Comparison of ENCODE assay signal across 14 mouse cellular contexts in genomic region chr6:147187710-147188109, GRCm38 (mm10).
"Had no signal": no experiment of that assay in that cellular context is flagged by ENCODE, and none has a peak within 500 bp of the region (broad histone marks: within the 10 kb centered on the region; RNA-seq: fewer than 3 reads in every experiment).

No protein-coding gene starts in this region.

- H3K9ac ChIP-seq: kidney, embryonic 15.5 days; liver, embryonic 13.5 days; midbrain, embryonic 12.5 days; midbrain, embryonic 15.5 days had no signal

- H3K4me1 ChIP-seq: kidney, embryonic 15.5 days; liver, embryonic 13.5 days; midbrain, embryonic 12.5 days; midbrain, embryonic 15.5 days had no signal

- H3K27me3 ChIP-seq: kidney, embryonic 15.5 days; liver, embryonic 13.5 days; midbrain, embryonic 12.5 days; midbrain, embryonic 15.5 days had no signal

- H3K27ac ChIP-seq: kidney, embryonic 15.5 days; left cerebral cortex, adult 2 months; liver, embryonic 13.5 days; midbrain, embryonic 12.5 days; midbrain, embryonic 15.5 days had no signal

- H3K4me3 ChIP-seq: kidney, embryonic 15.5 days; left cerebral cortex, adult 2 months; liver, embryonic 13.5 days; midbrain, embryonic 12.5 days; midbrain, embryonic 15.5 days had no signal

- DNase-seq: kidney, adult 8-10 months; kidney, postnatal 10 days; kidney, postnatal 36 days; layer of hippocampus, postnatal 36 days; liver, embryonic 13.5 days; lung, adult 2 months; lung, postnatal 14 days; lung, postnatal 4 days; thymus, adult 18-20 months; thymus, postnatal 36 days had no signal

- H3K9me3 ChIP-seq: kidney, embryonic 15.5 days; liver, embryonic 13.5 days; midbrain, embryonic 12.5 days; midbrain, embryonic 15.5 days had no signal

- H3K4me2 ChIP-seq: kidney, embryonic 15.5 days; liver, embryonic 13.5 days; midbrain, embryonic 12.5 days; midbrain, embryonic 15.5 days had no signal

- H3K36me3 ChIP-seq: kidney, embryonic 15.5 days; liver, embryonic 13.5 days; midbrain, embryonic 12.5 days; midbrain, embryonic 15.5 days had no signal

- ATAC-seq: midbrain, embryonic 15.5 days had no signal
